Mouse (Mus musculus) myocyte (in vitro differentiated cells): ENCODE data around the gene Aatk.

Experiments used
- CEBPB ChIP-seq: IDR thresholded peaks from 2 replicates; pipeline ENCODE4 v1.6.1; 2011; ENCODE audit warnings: mild to moderate bottlenecking, moderate library complexity; ENCODE audit not compliant: poor library complexity, insufficient read depth, severe bottlenecking
- E2F4 ChIP-seq: IDR thresholded peaks from one replicate; pipeline ENCODE4 v1.6.1; 2011; ENCODE audit warnings: mild to moderate bottlenecking, control low read depth, moderate library complexity; ENCODE audit not compliant: insufficient read depth
- MAX ChIP-seq: IDR thresholded peaks from one replicate; pipeline ENCODE4 v1.6.1; 2011; ENCODE audit warnings: low read depth, mild to moderate bottlenecking, control low read depth
- MYOD1 ChIP-seq, 3 experiments: IDR thresholded peaks; one replicate each; pipeline ENCODE4 v1.6.1; 2011; ENCODE audit warnings: control low read depth in 2 of 3, low read depth in 2 of 3, mild to moderate bottlenecking in 2 of 3, moderate library complexity in 1 of 3; ENCODE audit not compliant: insufficient read length in 2 of 3, control insufficient read depth in 1 of 3
- MYOG ChIP-seq, 3 experiments: IDR thresholded peaks; one replicate each; pipeline ENCODE4 v1.6.1; 2011; ENCODE audit warnings: control low read depth in 2 of 3, low read depth in 2 of 3, mild to moderate bottlenecking in 2 of 3; ENCODE audit not compliant: insufficient read length in 2 of 3, control insufficient read depth in 1 of 3, insufficient read depth in 1 of 3
- POLR2A ChIP-seq: IDR thresholded peaks from one replicate; pipeline ENCODE4 v1.6.1; 2011; ENCODE audit warnings: low read depth, mild to moderate bottlenecking, control low read depth, moderate library complexity; ENCODE audit not compliant: insufficient read length
- POLR2AphosphoS2 ChIP-seq: IDR thresholded peaks from one replicate; pipeline ENCODE4 v1.6.1; 2011; ENCODE audit warnings: low read depth, control low read depth; ENCODE audit not compliant: insufficient read length
- REST ChIP-seq: IDR thresholded peaks from one replicate; pipeline ENCODE4 v1.6.1; 2011; ENCODE audit warnings: mild to moderate bottlenecking, control low read depth, moderate library complexity; ENCODE audit not compliant: insufficient read depth, insufficient read length
- SRF ChIP-seq: IDR thresholded peaks from one replicate; pipeline ENCODE4 v1.6.1; 2011; ENCODE audit warnings: low read depth; ENCODE audit not compliant: control insufficient read depth, insufficient read length
- TCF12 ChIP-seq: IDR thresholded peaks from one replicate; pipeline ENCODE4 v1.6.1; 2011; ENCODE audit warnings: mild to moderate bottlenecking, control low read depth; ENCODE audit not compliant: poor library complexity, insufficient read depth, severe bottlenecking
- TCF3 ChIP-seq: IDR thresholded peaks from one replicate; pipeline ENCODE4 v1.6.1; 2011; ENCODE audit warnings: low read depth, control low read depth; ENCODE audit not compliant: insufficient read length
- USF1 ChIP-seq: IDR thresholded peaks from one replicate; pipeline ENCODE4 v1.6.1; 2011; ENCODE audit warnings: low read depth, mild to moderate bottlenecking, control low read depth, moderate library complexity

GRCm38 (mm10) chr11:120065291-120065690 lies 18.3 kb upstream of the Aatk start:
- TF ChIP-seq POLR2A: no peak
- no peak for TF ChIP-seq TCF12
- TF ChIP-seq E2F4: no peak
- TF ChIP-seq MYOG (IDR thresholded peaks at IDR 0.05; ENCODE audit: control insufficient read depth in 1 of 3, insufficient read depth in 1 of 3, insufficient read length in 2 of 3, low read depth in 2 of 3): no peak
- TF ChIP-seq USF1: no peak
- no peak for TF ChIP-seq REST
- no peak for TF ChIP-seq MYOD1 (IDR thresholded peaks at IDR 0.05; ENCODE audit: control insufficient read depth in 1 of 3, insufficient read length in 2 of 3, low read depth in 2 of 3)
- TF ChIP-seq MAX: no peak
- no peak for TF ChIP-seq SRF
- no peak for TF ChIP-seq POLR2AphosphoS2
- no peak for TF ChIP-seq CEBPB
- TF ChIP-seq TCF3: no peak
